Mouse (Mus musculus): Measurements from ENCODE around the gene Phtf1. TPM values are rescaled to one million over a fixed set of nuclear protein-coding genes. Genes with fewer than 3 reads are reported as not detected.

Gene Phtf1
- total and polyA plus RNA-seq, 3 experiments: 1.9 to 8.0 (median 6.8) TPM

GRCm38 (mm10) chr3:104026938-104027337 lies 59.0 kb downstream of the Phtf1 start:
- no peak overlapping the region for H3K9ac ChIP-seq (ENCODE audit: low read depth, low read length)
- WGBS: 49% methylated on average over 3 of the region's 3 CpGs
- no peaks in the 10 kb centered on the region for H3K27me3 ChIP-seq (ENCODE audit: control insufficient read depth, insufficient read depth, low read length)
- intact Hi-C loops (cut with DNase I): no loop called here
- no peaks in the 10 kb centered on the region for H3K79me2 ChIP-seq (replicated peaks; ENCODE audit: control insufficient read depth, insufficient read depth, low read length)
- no peak overlapping the region for H3K27ac ChIP-seq
- H3K4me3 ChIP-seq: no peak overlapping the region
- TF ChIP-seq CTCF (IDR thresholded peaks at IDR 0.05) (no peak), EP300 (IDR thresholded peaks at IDR 0.05; ENCODE audit: insufficient read depth, low read depth, low read length) (no peak), POLR2A (IDR thresholded peaks at IDR 0.05; ENCODE audit: insufficient read depth, low read depth, low read length) (no peak)
- peaks cover 1% of the 10 kb centered on the region; the same call in 1 of the 2 replicates for H3K36me3 ChIP-seq (ENCODE audit: control insufficient read depth, insufficient read depth, low read length)
- no peak for DNase-seq
- no peaks in the 10 kb centered on the region for H3K4me1 ChIP-seq (ENCODE audit: control insufficient read depth, insufficient read depth, low read length)

GRCm38 (mm10) chr3:104032086-104032485 lies 64.2 kb downstream of the Phtf1 start:
- WGBS: 83% methylated on average over 1 of the region's 1 CpGs
- peaks cover 4% of the 10 kb centered on the region for H3K36me3 ChIP-seq (ENCODE audit: control insufficient read depth, insufficient read depth, low read length)
- intact Hi-C loops (cut with DNase I): no loop called here

GRCm38 (mm10) chr3:104032747-104033146 lies 64.8 kb downstream of the Phtf1 start:
- WGBS: 85% methylated on average over 1 of the region's 1 CpGs
- intact Hi-C loops (cut with DNase I): no loop called here
- Histone ChIP-seq H3K79me2 (replicated peaks; ENCODE audit: control insufficient read depth, insufficient read depth, low read length) (no peaks in the 10 kb centered on the region), H3K4me3 (no peak overlapping the region), H3K27me3 (ENCODE audit: control insufficient read depth, insufficient read depth, low read length) (no peaks in the 10 kb centered on the region), H3K27ac (no peak overlapping the region), H3K9ac (ENCODE audit: low read depth, low read length) (no peak overlapping the region), H3K4me1 (ENCODE audit: control insufficient read depth, insufficient read depth, low read length) (no peaks in the 10 kb centered on the region), H3K36me3 (ENCODE audit: control insufficient read depth, insufficient read depth, low read length) (peaks cover 4% of the 10 kb centered on the region)
- no peak for DNase-seq
- TF ChIP-seq CTCF (IDR thresholded peaks at IDR 0.05): no peak
- TF ChIP-seq EP300 (IDR thresholded peaks at IDR 0.05; ENCODE audit: insufficient read depth, low read depth, low read length): no peak
- TF ChIP-seq POLR2A (IDR thresholded peaks at IDR 0.05; ENCODE audit: insufficient read depth, low read depth, low read length): no peak

More at GRCm38 (mm10) chr3:104032086-104032485, 64.2 kb downstream of the Phtf1 start:
- no peak overlapping the region for H3K27ac ChIP-seq
- no peaks in the 10 kb centered on the region for H3K27me3 ChIP-seq (ENCODE audit: control insufficient read depth, insufficient read depth, low read length)
- H3K4me3 ChIP-seq: no peak overlapping the region
- no peak for DNase-seq
- H3K79me2 ChIP-seq (replicated peaks; ENCODE audit: control insufficient read depth, insufficient read depth, low read length): no peaks in the 10 kb centered on the region
- no peak overlapping the region for H3K9ac ChIP-seq (ENCODE audit: low read depth, low read length)
- H3K4me1 ChIP-seq (ENCODE audit: control insufficient read depth, insufficient read depth, low read length): no peaks in the 10 kb centered on the region
- TF ChIP-seq EP300 (IDR thresholded peaks at IDR 0.05; ENCODE audit: insufficient read depth, low read depth, low read length) (no peak), CTCF (IDR thresholded peaks at IDR 0.05) (no peak), POLR2A (IDR thresholded peaks at IDR 0.05; ENCODE audit: insufficient read depth, low read depth, low read length) (no peak)

- 71% methylated on average over 6 of the region's 6 CpGs for WGBS
- Histone ChIP-seq H3K36me3 (ENCODE audit: control insufficient read depth, insufficient read depth, low read length) (no peaks in the 10 kb centered on the region; the same call in 1 of the 2 replicates), H3K27me3 (ENCODE audit: control insufficient read depth, insufficient read depth, low read length) (no peaks in the 10 kb centered on the region), H3K79me2 (replicated peaks; ENCODE audit: control insufficient read depth, insufficient read depth, low read length) (no peaks in the 10 kb centered on the region), H3K9ac (ENCODE audit: low read depth, low read length) (no peak overlapping the region), H3K4me3 (no peak overlapping the region), H3K4me1 (ENCODE audit: control insufficient read depth, insufficient read depth, low read length) (no peaks in the 10 kb centered on the region; the same call in 1 of the 2 replicates), H3K27ac (no peak overlapping the region)
- no peak for DNase-seq
- TF ChIP-seq CTCF (IDR thresholded peaks at IDR 0.05): no peak
- no peak for TF ChIP-seq POLR2A (IDR thresholded peaks at IDR 0.05; ENCODE audit: insufficient read depth, low read depth, low read length)
- no peak for TF ChIP-seq EP300 (IDR thresholded peaks at IDR 0.05; ENCODE audit: insufficient read depth, low read depth, low read length)
- intact Hi-C loops (cut with DNase I): no loop called here
Observed at GRCm38 (mm10) chr3:104059001-104059622, 91.2 kb downstream of the Phtf1 start.

- no peak overlapping the region for H3K9ac ChIP-seq (ENCODE audit: low read depth, low read length)
- no peaks in the 10 kb centered on the region; the same call in 1 of the 2 replicates for H3K79me2 ChIP-seq (replicated peaks; ENCODE audit: control insufficient read depth, insufficient read depth, low read length)
- H3K4me1 ChIP-seq (ENCODE audit: control insufficient read depth, insufficient read depth, low read length): no peaks in the 10 kb centered on the region
- no peak for TF ChIP-seq POLR2A (IDR thresholded peaks at IDR 0.05; ENCODE audit: insufficient read depth, low read depth, low read length)
- TF ChIP-seq CTCF (IDR thresholded peaks at IDR 0.05): no peak
- no peak overlapping the region for H3K4me3 ChIP-seq
- H3K36me3 ChIP-seq (ENCODE audit: control insufficient read depth, insufficient read depth, low read length): no peaks in the 10 kb centered on the region
- intact Hi-C loops (cut with DNase I): no loop called here
- H3K27ac ChIP-seq: no peak overlapping the region
- DNase-seq: no peak
- no peaks in the 10 kb centered on the region for H3K27me3 ChIP-seq (ENCODE audit: control insufficient read depth, insufficient read depth, low read length)
Observed at GRCm38 (mm10) chr3:104069395-104069794, 101.5 kb downstream of the Phtf1 start.

Other genes with a start within 250 kb of the Phtf1 start
- 1 to 10 TPM; 5.7 to 6.0 TPM for gene Olfml3, start 230.1 kb upstream of the Phtf1 start, total RNA-seq (2021)
- gene Olfml3, start 230.1 kb upstream of the Phtf1 start, polyA plus RNA-seq (2012; rRNA removed): 11.7 and 12.8 TPM in 2 replicates
- not detected for gene Gm10964, start 228.7 kb upstream of the Phtf1 start, total RNA-seq (2021)
- gene Gm10964, start 228.7 kb upstream of the Phtf1 start, polyA plus RNA-seq (2012; rRNA removed): not detected in 2 replicates
- 100 to 1,000 TPM in 1 of 2 experiments, 10 to 100 TPM in 1; 98.1 to 109 TPM for gene Hipk1, start 176.5 kb upstream of the Phtf1 start, total RNA-seq (2021)
- gene Hipk1, start 176.5 kb upstream of the Phtf1 start, polyA plus RNA-seq (2012; rRNA removed): 50.8 and 61.5 TPM in 2 replicates
- 10 to 100 TPM; 10.7 to 12.0 TPM for gene Dclre1b, start 158.7 kb upstream of the Phtf1 start, total RNA-seq (2021)
- 6.9 and 7.4 TPM in 2 replicates for gene Dclre1b, start 158.7 kb upstream of the Phtf1 start, polyA plus RNA-seq (2012; rRNA removed)
- 10 to 100 TPM; 14.8 to 17.7 TPM for gene Ap4b1, start 158.6 kb upstream of the Phtf1 start, total RNA-seq (2021)
- gene Ap4b1, start 158.6 kb upstream of the Phtf1 start, polyA plus RNA-seq (2012; rRNA removed): 14.6 and 25.0 TPM in 2 replicates
- gene Gm43064, start 158.5 kb upstream of the Phtf1 start, total RNA-seq (2021): under 1 TPM in 1 of 2 experiments, not detected in 1; 0.10 TPM
- not detected in 2 replicates for gene Gm43064, start 158.5 kb upstream of the Phtf1 start, polyA plus RNA-seq (2012; rRNA removed)
- gene Bcl2l15, start 135.5 kb upstream of the Phtf1 start, total RNA-seq (2021): not detected
- gene Bcl2l15, start 135.5 kb upstream of the Phtf1 start, polyA plus RNA-seq (2012; rRNA removed): not detected in 2 replicates
- 1 to 10 TPM in 1 of 2 experiments, under 1 TPM in 1; 0.68 to 1.0 TPM for gene Ptpn22, start 108.3 kb upstream of the Phtf1 start, total RNA-seq (2021)
- gene Ptpn22, start 108.3 kb upstream of the Phtf1 start, polyA plus RNA-seq (2012; rRNA removed): 1.2 and 1.8 TPM in 2 replicates
- gene Rsbn1, start 54.0 kb upstream of the Phtf1 start, total RNA-seq (2021): 1 to 10 TPM; 7.9 to 8.2 TPM
- gene Rsbn1, start 54.0 kb upstream of the Phtf1 start, polyA plus RNA-seq (2012; rRNA removed): 1.6 and 3.2 TPM in 2 replicates